Mouse (Mus musculus) lung, postnatal 0 days (tissue): ENCODE results near the gene Rps17.

ENCODE experiments used
- CTCF ChIP-seq: IDR thresholded peaks from 2 replicates; pipeline ENCODE4 v1.5.1; 2016; ENCODE audit warnings: antibody characterized with exemption, mild to moderate bottlenecking
- EP300 ChIP-seq: IDR thresholded peaks from 2 replicates; pipeline ENCODE4 v1.6.1; 2016; ENCODE audit warnings: antibody characterized with exemption, mild to moderate bottlenecking, control low read depth

DNA sequence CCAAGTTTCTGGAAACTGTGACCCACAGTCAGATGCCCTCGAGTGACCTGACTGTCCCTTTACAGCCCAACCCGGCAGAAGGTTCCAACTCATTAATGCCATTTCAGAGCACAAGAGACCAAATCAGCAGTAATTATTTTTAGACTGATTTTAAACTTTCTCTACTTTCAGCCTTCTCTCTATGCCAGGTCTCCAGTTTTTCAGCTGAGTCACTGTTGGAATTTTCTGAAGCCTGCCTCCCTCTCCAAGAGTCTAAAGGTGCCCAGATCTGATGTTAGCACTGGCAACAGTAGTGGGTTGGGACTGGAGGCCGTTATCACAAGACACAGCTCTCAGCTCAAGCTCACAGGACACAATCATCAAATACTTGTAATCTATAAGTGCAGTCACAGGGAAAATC, 22.9 kb upstream of the Rps17 start:
- no peak for TF ChIP-seq CTCF
- TF ChIP-seq EP300, result no peak
